Mouse (Mus musculus) thymus, postnatal 4 days (tissue): Measurements from ENCODE around the gene Fmnl2.
A peak's percentile ranks its signal among the peaks of the same experiment; 100 is the strongest.

ENCODE experiments used
- DNase-seq: peaks from one replicate; pipeline ENCODE4 v3.0.0; 2021

The Fmnl2 gene

DNA sequence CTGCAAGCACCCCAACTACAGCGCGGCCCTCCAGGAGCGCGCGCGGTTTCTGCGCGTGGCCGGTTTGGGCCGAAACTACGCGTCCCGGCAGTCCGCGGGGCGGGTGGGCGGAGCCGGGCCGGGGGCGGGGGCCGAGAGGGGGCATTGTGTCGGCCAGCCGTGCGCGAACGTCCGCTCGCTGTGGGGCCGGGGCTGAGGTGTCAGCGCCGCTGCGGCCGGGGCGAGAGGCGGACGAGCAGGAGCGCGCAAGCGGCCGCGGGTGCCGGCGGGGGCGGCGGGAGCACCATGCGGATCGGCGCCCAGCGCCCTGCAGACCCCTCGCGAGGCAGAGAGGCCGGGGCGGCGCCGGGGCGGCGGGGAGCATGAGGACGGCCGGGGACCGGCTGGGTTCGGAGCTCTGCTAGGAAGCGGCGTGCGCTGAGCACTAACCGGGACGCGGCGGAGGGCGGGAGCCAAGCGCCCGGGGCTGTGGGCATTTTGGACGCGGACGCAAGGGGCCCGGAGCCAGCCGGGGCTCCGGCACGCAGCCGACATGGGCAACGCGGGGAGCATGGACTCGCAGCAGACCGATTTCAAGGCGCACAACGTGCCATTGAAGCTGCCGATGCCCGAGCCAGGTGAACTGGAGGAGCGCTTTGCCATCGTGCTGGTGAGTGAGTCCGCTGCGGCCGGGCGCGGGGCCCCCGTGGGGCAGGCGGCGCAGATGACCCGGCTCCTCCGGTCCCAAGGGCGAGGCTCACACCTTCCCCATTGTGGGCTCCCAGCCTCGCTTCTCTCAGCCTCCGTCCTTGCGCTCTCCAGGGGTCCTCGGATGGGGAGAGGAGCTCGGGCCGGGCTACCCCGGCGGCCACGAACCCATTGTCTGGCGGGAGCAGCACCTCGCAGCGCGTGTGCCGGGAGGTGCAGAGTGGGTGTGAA, at the start of gene Fmnl2:
Fmnl2 (plus strand) TSS at position 250 of the 918 bp plus-strand sequence.
- peak; percentile 63 for DNase-seq

DNA sequence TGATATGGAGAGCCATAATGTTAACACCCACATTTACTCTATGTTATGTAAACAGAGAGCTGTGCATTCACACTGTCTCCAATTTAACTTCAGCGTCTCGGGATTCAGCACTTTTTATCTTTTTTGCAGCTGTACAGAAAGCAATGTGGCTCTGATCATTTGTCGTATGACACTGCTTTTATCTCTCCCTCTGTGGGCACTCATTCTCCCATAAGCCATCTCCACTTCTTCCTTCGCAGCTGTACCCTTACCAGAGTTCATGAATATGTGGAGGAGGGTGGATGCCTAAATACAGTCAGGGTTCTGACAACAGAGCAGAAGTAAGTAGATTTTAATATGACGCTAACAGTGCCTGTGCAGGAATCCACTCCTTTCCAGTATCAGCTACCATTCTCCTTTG, 47.7 kb upstream of the Fmnl2 start:
- DNase-seq = no peak

DNA sequence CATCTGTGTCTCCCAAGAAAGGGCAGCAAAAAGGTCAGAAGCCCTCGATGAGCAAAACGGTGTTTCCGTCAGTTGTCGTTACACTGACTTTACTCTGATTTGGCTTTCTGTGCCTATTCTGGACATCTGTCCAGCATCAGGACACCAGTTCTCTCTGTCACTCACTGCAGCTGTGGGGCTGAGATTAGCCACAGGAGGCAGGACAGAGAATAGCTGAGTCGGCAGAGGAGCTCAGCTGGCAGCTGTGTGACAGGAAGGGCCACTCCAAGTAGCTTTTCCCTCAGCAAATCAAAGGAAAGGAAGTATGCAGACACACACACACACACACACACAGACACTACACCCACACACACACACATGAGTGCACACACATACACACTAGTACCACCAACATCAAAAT, 46.0 kb upstream of the Fmnl2 start:
- DNase-seq = no peak

DNA sequence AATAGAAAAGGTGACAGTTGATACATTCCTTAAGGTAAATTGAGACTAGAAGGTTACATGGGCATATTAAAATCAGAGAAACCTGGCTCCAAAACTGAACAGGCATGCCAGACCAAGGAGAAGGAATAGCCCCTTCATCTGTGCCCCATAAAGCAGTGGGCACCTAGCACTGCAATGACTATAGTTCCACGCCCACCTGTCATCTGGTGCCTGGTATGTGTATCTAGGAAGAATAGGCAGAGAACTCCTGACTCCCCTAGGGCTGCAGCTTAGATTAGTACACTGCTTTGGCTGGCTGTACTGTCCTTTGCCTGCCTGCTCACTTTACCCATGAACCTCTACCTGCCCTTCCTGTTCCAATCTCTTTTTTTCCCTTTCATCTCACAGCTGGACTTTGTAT, 40.3 kb upstream of the Fmnl2 start:
- no peak for DNase-seq

DNA sequence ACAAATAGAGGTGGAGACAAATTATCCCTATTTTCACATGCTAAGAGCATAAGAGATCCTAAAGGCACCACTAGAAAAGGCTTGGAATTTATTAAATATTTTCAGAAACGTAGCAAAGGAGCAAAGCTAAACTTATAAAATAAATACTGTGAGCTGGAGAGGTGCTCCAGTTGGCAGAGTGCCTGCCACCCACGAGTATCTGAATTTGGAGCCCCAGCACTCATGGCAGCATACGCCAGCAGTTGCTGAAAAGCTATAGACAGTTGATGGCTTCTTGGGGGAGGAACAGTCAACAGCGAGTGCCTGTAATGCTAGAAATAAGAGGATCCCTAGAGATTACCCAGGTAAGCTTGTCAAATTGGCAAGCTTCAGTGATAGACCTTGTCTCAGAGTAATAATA, 38.7 kb upstream of the Fmnl2 start:
- DNase-seq = no peak

DNA sequence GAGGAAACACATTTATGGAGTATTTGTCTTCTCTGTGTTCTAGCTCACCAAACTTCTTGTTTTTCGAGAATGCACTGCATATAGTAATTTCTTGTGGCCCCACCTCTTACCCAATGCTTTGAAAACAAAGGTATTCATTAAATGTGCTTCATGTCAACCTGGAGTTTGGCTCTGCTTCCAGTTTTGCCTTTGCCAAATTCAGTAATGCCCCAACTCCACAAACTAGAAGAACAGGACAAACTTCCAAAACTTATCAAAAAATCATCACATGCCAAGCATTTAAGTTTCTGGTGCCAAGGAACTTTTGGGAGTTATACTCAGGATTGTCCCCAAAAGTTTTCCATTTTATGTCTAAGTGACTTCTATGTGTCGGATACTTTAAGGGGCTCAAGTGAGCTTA, 35.4 kb upstream of the Fmnl2 start:
- DNase-seq = no peak

DNA sequence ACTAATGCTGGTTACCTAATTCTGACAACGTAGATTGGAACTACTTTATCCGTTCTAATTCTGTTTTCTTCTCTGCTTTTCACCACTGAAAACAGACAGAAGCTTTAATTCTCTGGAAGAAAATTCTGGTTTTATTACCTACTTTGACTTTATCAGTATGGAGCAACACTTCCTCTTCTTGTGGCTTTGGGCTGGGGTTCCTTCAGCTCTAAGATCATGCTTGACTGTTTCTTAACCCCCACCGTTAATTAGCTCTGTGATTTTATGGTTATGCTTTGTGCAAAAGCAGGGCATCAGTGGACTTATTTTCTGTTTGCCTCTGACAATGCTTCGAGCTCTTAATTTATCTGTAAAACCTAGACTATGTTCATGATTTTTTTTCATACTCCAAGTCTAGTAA, 29.6 kb upstream of the Fmnl2 start:
- DNase-seq = no peak

DNA sequence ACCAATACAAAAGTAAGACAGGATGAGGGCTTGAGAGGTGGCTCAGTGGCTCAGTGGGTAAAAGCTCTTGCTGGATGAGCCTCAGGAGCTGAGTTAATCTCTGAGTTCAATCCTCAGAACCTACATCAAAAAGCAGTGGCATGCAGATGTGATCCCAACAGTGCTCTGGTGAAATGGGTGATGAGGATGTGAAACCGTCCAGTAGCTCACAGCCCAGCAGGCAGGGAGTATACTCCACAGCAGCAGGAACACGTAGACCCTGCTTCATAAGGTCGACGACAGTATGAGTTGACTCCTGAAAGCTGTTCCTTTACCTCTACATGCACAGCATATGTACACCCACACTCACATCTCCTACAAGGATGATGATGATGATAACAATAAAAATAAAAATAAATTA, 27.1 kb upstream of the Fmnl2 start:
- DNase-seq = no peak

DNA sequence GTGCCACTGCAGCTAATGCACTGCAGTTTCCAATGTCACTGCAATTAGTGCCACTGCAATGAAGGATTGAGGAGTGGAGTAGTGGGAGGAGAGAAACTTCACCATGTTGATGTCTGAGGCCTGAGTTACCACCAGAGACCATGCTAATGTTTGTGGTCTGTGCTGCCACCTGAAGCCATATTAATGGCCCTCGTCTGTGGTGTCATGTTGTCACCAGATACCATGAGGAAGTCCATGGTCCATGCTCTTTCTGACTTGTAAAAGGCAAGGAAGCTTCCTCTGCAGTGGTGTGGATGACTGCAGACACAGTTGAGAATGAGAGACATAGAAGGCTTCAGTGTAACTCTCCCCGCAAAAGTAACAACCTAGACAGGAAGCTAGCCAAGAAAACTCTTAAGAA, 26.1 kb upstream of the Fmnl2 start:
- DNase-seq = no peak

DNA sequence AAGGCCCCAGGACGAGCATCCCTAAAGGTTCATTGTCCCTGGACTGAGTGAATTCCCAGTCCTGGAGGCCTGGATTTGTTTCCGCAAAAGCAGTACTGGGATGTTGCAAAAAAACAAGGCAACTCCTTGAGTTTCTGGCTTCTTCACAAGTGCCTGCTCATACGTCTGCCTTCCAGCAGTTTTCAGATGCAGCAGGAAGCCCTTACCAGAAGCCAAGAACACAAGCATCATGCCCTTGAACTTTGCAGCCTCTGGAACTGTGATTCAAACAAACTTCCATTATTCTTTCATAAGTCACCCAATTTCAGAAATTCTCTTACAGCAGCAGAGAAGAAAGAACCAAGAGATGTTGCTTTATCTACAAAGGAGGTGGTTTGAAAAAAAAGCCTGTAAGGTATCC, 21.9 kb upstream of the Fmnl2 start:
- DNase-seq = no peak

DNA sequence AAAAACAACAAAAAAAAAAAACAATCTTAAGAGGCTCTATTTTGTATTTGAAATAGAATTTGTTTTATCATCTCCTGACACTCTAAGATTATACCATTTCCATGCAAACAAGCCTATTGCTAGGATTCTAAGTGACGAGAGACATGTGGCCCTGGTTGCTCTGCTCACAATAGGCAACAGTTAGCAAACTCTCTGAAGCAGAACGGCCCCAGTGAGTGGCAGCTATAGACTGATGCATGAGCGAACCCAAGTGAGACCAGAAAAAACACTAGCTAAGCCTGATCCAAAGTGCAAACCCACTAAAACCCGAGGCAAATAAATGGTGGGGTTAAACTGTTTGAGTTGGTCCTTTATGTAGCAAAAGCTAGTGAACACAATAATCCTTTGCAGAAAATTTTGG, 18.6 kb upstream of the Fmnl2 start:
- DNase-seq = no peak

DNA sequence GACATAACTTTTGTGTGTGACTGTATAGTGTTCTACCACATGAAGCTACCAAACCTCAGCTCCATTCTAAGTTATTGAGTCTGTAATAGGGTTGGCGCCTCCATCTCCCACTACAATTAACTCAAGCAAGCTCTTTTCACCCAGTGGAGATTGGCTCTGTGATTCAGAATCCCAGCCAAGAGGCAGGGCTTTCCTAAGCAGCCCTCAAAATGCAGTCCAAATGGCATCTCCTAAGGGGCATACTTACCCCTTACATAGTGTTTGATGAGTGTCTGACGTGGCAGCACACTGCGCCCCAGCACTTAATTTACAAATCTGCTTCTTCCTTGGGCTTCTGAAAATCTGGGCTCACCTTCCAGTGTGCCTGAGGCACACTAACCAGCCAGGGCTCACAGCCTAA, 17.8 kb upstream of the Fmnl2 start:
- DNase-seq = no peak

DNA sequence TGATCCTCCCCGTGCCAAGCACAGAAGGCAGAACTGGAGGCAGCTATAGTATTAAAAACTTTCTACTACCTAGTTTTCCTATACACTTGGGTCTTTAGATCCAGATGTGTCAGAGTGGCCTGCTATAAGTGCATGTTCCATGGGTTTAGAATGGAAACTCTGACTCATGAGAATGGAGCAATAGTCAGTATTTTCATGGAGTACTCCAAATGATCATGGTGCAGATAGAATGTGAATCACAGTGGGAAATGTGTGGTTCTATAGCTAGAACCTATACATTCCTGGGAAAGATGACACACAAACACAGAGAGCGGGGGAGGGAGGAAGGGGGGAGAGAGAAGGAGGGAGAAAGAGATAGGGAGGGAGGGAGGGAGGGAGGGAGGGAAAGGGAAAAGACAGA, 13.8 kb upstream of the Fmnl2 start:
- no peak for DNase-seq

DNA sequence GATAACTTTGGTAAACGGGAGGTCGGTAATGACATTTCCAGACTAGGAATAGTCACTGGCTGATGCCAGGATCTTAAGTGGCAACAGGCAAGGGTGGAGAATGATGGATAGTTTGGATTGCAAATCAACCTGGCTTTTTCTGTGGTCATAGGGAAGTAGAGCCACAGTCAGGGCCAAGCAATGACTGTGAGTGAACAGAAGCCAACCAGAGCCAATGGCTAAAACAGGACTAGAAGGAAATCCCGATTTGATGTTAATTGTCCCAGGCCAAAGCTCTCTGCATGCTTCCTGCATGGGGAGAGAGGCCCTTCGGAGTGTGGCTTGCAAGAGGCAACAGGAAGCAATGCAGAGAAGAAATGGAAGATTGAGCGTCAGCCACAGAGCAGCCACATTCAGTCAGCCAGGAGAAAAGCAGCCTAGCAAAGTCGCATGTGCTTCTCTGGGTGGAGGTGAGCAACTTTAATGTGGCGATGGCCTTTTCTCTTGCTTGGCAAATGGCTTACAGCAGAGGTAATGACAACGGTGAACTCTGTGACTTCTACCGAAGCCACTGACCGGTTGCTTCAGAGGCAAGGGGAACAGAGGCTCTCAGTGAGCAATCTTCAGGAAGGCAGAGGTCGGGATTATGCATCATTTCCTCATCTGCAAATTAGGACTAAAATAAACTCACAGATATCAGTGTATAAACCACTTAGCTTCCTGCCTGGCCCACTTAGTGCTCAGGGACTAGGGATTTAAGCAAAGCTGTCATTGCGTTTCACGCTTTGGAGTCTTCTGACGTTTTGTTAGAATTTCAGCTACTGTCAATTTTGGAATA, 12.5 kb upstream of the Fmnl2 start:
- no peak for DNase-seq

DNA sequence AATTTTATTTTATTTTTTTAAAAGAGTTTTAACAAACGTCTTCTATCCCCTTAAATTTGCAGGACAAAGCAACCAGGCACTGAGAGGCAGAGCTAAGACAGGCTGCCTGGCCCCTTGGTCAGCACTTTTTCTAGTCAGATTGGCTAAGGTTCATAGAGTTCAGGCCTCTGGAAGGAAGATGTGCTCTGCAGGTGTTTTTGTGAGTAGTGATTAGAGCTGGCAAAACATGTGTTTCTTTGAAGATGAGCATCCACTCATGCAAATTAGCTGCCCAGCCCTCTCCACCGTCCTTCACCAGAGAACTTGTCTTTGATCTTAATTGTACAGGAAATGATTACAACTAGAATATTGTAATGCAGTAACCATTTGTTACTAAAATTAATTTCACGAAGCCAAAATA, 11.2 kb upstream of the Fmnl2 start:
- no peak for DNase-seq

DNA sequence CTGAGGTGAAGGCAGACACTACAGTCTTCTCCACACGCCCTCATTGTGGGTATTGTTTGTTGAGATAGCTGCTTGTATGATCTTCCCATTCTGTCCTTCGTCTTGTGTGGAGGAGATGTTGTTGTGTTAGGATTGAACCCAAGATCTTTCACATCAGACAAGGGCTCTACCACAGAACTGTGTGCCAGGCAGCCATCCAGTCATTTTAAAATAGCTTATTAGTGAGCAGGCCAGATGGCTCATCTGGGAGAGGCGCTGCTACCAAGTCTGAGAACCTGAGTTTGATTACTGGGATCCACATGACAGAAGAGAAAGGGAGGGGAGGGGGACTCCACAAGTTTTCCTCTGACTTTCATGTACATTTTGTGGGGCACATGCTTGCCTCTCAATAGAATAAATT, 8.6 kb upstream of the Fmnl2 start:
- no peak for DNase-seq

DNA sequence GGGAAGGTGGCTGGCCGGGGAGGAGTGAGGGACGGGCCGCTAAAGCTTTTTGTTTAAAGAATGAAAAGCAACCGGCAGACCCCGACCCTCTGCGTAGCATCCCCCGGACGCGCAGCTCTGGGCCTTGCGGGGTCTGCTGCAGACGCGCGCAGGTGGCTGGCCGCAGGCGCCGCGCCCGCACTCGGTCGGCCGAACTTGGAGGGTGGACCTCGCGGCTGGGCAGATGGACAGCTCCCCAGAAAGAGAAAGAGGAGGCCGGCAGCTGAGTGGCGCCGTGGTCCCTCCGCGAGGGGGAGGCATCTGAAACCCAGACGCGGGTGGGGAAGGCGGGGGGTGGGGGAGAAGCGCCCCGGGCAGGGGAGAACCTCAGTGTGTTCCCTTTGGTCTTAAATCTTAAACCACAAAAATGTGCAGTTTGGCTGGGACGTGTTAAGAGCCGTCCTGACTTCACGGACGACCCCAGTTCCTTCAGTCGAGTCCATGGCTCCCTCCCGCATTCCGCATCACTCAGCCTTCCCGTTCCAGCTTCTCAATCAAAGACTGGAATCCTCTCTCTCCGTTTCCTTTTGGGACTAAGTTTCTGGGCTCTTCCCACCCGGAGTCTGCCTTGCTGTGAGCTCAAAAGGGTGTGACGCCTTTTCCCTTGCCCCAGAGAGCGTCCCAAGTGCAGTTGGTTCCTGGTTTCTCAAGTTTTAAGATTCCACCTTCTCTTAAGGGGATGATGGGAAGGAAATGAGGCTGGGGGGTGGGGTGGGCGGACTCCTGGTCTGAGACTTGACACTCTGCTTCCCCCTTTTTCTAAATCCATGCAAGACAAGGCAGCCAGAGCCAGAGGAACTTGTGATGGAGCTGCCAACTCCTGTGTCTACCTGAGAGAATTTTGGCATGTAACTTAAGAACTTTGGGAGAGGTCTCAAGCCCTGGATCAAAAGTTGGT, 1.1 kb downstream of the Fmnl2 start:
- peak; percentile 46 for DNase-seq

DNA sequence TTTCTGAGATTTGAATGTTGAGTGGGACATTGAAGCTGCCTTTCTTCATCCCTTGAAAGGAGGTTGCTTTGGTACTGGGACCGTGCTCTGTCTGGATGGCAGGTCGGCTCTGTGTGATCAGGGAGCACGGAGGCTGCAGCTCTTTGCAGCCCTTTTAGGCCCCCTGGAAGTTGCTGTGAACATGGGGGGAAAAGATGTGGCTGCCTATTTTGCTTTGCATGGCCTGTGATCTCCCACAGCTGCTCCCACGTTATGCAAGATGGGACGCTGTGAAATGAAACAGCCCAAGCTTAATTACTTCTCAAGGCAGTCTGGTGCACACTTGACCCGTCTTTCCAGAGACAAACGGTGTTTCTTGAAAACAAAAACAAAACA, 1.8 kb downstream of the Fmnl2 start:
- DNase-seq = no peak

DNA sequence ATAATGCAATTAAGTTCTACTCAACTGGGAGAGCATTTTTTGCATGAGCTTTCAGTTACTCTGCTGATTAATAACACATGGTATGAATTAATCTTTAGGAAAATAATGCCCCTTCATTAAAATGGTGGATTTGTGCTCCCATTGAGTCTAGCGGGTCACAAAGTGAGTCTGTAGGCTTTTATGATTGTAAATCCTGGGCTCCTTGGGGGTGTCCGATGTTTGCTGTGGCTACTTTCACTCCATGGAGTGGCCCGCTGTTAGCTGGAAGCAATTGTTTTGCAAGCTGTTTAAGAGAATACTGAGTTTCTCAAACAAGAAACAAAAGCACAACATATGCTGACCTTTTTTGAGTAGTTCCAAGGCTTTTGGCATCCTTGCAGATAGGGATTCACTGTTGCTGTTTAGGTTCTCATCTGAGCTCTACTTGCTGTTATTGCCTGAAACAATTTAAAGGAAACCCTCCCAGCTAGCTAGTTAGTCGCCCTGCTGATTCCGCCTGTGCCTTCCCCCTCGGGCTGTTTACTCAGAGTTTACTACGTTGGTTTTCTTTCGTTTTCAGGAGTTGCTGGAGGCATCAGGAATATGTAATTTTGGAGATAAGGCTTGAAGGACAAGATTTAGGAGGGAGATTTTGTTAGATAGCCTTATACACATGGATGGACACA, 2.6 kb downstream of the Fmnl2 start:
- no peak for DNase-seq

DNA sequence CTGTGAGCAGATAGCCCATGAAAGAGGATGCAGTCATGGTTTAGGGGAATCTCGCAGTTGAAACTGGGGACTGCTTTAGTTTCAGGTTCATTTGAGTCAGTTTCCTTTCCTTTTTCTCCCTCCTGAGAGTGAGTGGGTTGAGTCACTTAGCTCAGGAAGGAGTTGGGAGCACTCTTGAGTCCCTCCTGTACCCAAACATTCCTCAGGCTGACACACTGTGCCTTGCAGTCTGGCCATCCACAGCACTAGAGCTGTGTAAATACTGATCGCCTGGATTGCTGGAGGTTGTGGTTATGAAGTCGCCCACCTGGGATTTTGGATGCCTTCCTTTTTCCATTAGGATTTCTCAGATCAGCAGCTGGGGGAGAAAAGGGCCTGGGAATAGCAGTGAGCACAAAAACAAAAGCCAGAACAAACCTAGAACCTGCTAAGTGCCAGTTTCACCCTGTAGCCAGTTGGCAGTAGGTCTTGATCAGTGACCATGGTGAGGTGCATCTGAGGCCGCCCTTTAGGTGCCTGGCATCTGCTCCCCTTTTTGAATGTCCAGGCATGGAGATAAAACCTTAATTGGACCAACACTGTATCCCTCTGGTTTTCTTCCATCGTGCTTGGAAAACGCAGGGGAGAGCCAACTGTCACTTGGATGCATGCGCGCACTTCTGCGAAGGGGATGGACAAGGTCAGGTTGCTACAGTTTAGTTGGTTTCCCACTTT, 4.5 kb downstream of the Fmnl2 start:
- DNase-seq = no peak

DNA sequence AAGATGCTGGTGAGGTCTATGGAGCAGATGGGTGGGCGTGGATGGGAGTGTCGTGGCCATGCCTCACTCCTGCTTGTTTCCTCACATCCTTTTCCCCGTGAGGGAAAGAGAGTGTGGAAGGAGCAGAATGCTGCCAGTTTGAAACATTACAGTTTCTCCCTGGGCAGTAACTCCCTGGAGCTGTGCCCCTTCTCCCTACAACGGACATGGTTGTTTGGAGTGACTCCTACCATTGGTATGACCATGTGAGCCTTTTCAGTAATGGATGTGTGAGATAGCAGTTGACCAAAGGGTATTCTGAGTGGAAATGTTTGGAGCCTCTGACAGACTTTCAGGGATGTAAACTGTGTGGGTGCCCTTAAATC, 5.1 kb downstream of the Fmnl2 start:
- DNase-seq = no peak

DNA sequence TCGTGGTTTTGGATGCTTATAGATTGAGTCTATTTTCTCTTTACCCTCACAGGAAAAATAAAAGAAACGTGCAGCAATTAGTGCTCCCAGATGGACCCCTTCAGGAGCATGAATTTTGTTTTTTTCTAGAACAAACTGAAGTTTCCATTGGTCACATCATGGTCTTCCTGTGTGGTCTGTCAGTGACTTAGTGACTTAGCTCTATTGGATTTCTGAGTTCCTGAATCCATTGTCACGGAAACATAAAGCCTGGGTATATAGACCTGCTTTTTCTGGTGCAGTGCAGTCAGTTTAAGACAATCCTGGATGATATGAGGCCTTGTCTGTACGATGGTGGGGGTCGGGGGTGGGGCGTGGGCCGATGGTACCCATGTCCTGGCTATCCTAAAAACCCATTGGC, 7.0 kb downstream of the Fmnl2 start:
- no peak for DNase-seq
